Mouse (Mus musculus): Measurements from ENCODE around the gene Hmcn2. TPM values are rescaled to one million over a fixed set of nuclear protein-coding genes. Genes with fewer than 3 reads are reported as not detected.

The Hmcn2 gene
- polyA plus RNA-seq, 1 experiment from 2014 or later: 0.49 TPM

DNA sequence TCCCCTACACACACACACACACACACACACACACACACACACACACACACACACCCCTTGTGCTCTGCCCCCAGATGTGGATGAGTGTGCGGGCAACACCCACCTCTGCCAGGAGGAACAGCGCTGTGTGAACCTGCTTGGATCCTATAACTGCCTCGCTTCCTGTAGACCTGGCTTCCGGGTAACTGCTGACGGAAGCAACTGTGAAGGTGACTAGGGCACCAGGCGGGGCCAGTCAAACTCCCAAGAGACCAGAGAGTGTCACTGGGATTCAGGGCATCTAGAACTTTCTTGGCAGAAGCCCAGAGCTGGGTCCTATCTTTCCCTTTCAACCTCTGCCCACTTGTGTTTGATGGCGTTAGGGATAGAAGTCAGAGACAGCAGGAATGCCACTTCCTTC, 141.2 kb downstream of the Hmcn2 start:
- Histone ChIP-seq H3K4me2 (no peak overlapping the region), H3K9me3 (replicated peaks) (no peaks in the 10 kb centered on the region), H3K4me3 (no peak overlapping the region), H3K4me1 (replicated peaks) (peaks cover 60% of the 10 kb centered on the region), H3K36me3 (no peaks in the 10 kb centered on the region), H3K27ac (ENCODE audit: poor library complexity, severe bottlenecking) (no peak overlapping the region), H3K27me3 (replicated peaks) (peaks cover 44% of the 10 kb centered on the region), H3K9ac (no peak overlapping the region)
- ATAC-seq (ENCODE audit: insufficient number of reproducible peaks, low FRiP score): no peak
- 77% methylated on average over 7 of the region's 7 CpGs for WGBS

DNA sequence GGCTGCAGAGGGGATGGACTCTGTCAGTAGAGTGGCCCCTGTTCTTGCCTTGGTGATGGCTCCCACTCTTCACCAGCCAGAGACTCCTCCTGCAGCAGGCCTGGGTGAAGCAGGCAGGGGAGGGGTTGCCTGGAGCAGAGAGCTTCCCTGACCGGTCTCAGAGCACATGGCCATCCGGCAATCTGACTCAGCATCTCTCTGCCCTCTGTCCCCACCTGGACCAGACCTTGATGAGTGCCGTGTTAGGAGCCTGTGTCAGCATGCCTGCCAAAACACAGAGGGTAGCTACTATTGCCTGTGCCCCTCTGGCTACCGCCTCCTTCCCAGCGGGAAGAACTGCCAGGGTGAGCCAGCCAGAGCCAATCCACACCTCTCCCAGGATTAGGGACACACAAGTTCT, 144.2 kb downstream of the Hmcn2 start:
- ATAC-seq (ENCODE audit: insufficient number of reproducible peaks, low FRiP score): no peak; the same call in 1 of the 2 replicates
- Histone ChIP-seq H3K36me3 (no peaks in the 10 kb centered on the region), H3K4me1 (replicated peaks) (peaks cover 42% of the 10 kb centered on the region), H3K4me3 (no peak overlapping the region), H3K9ac (no peak overlapping the region), H3K27ac (ENCODE audit: poor library complexity, severe bottlenecking) (no peak overlapping the region), H3K27me3 (replicated peaks) (peaks cover 65% of the 10 kb centered on the region), H3K4me2 (no peak overlapping the region), H3K9me3 (replicated peaks) (no peaks in the 10 kb centered on the region)
- 36% methylated on average over 5 of the region's 5 CpGs for WGBS

DNA sequence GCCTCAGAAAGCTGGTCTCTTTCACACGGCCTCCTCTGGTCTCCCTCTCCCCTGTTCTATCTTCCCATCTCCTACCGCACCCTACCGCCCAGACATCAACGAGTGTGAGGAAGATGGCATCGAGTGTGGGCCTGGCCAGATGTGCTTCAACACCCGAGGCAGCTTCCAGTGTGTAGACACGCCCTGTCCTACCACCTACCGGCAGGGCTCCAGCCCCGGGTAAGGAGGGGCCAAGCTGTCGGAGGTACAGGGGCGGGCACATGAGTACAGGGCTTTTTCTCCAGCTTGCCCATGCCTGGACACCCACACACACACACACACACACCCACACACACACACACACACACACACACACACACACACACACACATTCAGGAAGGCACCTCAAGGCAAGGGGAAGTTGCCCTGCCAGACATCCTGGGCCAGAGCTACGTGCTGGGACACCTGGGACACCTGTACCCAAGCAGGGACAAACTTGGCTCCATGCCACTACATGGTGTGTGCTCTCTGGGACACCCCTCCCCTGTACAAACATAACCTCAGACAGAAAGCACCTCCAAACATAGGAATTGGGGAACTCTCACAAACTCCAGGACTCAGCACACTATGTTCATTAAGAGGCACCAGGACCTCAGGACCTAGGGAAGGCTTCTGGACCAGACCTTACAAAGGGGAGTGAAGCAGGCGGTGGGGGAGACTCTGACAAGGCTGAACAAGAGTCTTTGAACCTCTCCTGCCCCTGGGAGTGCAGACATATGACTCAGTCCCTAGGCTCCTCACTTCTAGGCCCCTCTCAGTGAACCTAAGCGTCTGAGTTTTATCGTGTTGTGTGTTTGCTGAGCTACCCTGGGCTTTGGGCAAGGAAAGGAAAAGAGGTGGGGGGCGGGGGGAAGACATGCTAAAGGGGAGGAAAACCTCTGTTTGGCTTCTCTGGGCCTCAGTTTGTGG, 145.0 kb downstream of the Hmcn2 start:
- Histone ChIP-seq H3K27ac (ENCODE audit: poor library complexity, severe bottlenecking) (no peak overlapping the region), H3K36me3 (no peaks in the 10 kb centered on the region), H3K27me3 (replicated peaks) (peaks cover 71% of the 10 kb centered on the region), H3K4me3 (peak overlapping the region; percentile 46; the same call in 1 of the 2 replicates), H3K4me1 (replicated peaks) (peaks cover 34% of the 10 kb centered on the region), H3K9me3 (replicated peaks) (no peaks in the 10 kb centered on the region), H3K9ac (no peak overlapping the region), H3K4me2 (peak overlapping the region; percentile 74)
- peak; percentile 23; the same call in 1 of the 2 replicates for ATAC-seq (ENCODE audit: insufficient number of reproducible peaks, low FRiP score)
- WGBS: 33% methylated on average over 16 of the region's 16 CpGs

DNA sequence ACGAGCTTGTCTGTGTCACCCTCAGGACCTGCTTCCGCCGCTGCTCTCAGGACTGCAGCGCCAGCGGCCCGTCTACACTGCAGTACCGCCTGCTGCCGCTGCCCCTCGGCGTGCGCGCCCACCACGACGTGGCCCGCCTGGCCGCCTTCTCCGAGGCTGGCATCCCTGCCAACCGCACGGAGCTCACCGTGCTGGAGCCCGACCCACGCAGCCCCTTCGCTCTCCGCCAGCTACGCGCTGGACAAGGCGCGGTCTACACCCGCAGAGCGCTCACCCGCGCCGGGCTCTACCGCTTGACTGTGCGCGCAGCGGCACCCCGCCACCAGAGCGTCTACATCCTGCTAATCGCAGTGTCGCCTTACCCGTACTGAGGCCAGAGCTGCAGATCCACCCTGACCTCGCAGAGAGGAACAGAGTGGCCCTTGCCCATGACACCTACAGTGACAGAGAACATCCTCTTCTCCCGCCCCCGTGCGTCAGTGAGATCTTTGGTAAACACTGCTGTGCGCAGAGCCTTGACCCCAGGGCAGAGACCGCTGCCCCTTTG, 145.9 kb downstream of the Hmcn2 start:
- Histone ChIP-seq H3K4me2 (peak overlapping the region; percentile 74), H3K9ac (peak overlapping the region; percentile 52), H3K9me3 (replicated peaks) (no peaks in the 10 kb centered on the region), H3K27ac (ENCODE audit: poor library complexity, severe bottlenecking) (no peak overlapping the region), H3K4me1 (replicated peaks) (peaks cover 26% of the 10 kb centered on the region), H3K27me3 (replicated peaks) (peaks cover 79% of the 10 kb centered on the region), H3K36me3 (no peaks in the 10 kb centered on the region), H3K4me3 (peak overlapping the region; percentile 46)
- under 1% methylated on average over 46 of the region's 48 CpGs for WGBS
- ATAC-seq (ENCODE audit: insufficient number of reproducible peaks, low FRiP score): 0 out of 2 replicates have a peak, but pooled peaks have one; percentile 38

DNA sequence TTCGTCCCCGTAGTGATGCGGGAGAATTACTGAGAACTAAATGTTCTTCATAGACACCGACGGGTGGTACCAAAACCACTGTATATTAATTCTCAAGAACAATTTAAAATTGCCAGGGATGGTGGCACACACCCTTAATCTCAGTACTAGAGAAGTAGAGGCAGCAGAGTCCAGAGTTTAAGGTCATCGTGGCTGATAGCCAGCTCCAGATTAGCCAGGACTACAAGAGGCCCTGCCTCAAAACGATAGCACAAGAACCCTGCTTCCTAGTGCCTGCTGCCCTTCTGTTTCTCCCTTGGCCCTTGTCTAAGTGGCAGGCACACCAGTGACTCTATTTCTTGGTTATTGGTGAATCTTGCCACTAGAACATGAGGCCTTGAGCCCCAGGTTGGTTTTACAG, 146.7 kb downstream of the Hmcn2 start:
- no peak for ATAC-seq (ENCODE audit: insufficient number of reproducible peaks, low FRiP score)
- WGBS: 65% methylated on average over 7 of the region's 7 CpGs
- no peak overlapping the region for H3K4me3 ChIP-seq
- no peak overlapping the region for H3K27ac ChIP-seq (ENCODE audit: poor library complexity, severe bottlenecking)
- peaks cover 18% of the 10 kb centered on the region for H3K4me1 ChIP-seq (replicated peaks)
- H3K9me3 ChIP-seq (replicated peaks): no peaks in the 10 kb centered on the region
- H3K9ac ChIP-seq: no peak overlapping the region
- no peaks in the 10 kb centered on the region for H3K36me3 ChIP-seq
- no peak overlapping the region for H3K4me2 ChIP-seq
- peaks cover 80% of the 10 kb centered on the region for H3K27me3 ChIP-seq (replicated peaks)

DNA sequence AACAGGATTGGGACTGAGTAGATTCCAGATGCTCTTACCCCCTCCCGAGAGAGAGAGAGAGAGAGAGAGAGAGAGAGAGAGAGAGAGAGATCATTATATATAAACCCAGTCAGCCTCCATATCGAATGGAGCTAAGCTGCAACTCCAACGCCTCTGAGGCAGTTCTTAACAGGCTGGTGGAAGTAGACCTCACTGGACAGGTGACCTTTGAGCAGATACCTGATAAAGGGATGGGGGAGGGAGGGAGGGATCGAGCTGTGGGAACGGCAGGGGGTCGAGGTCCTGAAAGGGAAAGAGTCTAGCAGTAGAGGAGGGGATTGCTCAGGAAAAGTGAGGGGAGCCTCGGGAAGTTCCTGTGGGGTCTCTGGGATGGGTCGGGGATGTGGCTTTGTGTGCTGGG, 147.8 kb downstream of the Hmcn2 start:
- Histone ChIP-seq H3K9ac (no peak overlapping the region), H3K9me3 (replicated peaks) (no peaks in the 10 kb centered on the region), H3K4me3 (no peak overlapping the region), H3K4me2 (no peak overlapping the region), H3K36me3 (no peaks in the 10 kb centered on the region), H3K27me3 (replicated peaks) (peaks cover 77% of the 10 kb centered on the region), H3K27ac (ENCODE audit: poor library complexity, severe bottlenecking) (no peak overlapping the region), H3K4me1 (replicated peaks) (peaks cover 17% of the 10 kb centered on the region)
- no peak for ATAC-seq (ENCODE audit: insufficient number of reproducible peaks, low FRiP score)
- WGBS: 32% methylated on average over 8 of the region's 8 CpGs

DNA sequence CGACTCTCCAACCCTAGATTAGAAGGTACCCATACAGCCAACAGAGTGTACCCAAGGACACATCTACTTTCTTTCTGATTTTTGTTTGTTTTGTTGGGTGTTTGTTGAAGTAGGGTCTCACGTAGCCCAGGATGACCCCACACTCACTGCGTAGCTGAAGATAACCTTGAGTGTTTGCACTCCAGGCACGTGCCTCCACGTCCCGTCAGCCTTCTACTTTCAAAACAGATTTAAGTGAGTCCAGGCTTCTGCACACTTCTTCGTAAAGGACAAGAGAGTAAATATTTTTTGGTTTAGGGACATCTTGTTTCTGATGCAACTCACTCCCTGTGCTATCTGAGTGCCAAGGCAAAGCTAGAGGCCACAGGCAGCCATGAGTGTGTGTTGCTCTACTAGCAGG, 149.0 kb downstream of the Hmcn2 start:
- Histone ChIP-seq H3K4me3 (no peak overlapping the region), H3K9ac (no peak overlapping the region), H3K4me1 (replicated peaks) (peaks cover 17% of the 10 kb centered on the region), H3K4me2 (no peak overlapping the region), H3K36me3 (no peaks in the 10 kb centered on the region), H3K27ac (ENCODE audit: poor library complexity, severe bottlenecking) (no peak overlapping the region), H3K27me3 (replicated peaks) (peaks cover 73% of the 10 kb centered on the region), H3K9me3 (replicated peaks) (no peaks in the 10 kb centered on the region)
- 81% methylated on average over 7 of the region's 7 CpGs for whole genome bisulfite sequencing
- no peak for ATAC-seq (ENCODE audit: insufficient number of reproducible peaks, low FRiP score)

DNA sequence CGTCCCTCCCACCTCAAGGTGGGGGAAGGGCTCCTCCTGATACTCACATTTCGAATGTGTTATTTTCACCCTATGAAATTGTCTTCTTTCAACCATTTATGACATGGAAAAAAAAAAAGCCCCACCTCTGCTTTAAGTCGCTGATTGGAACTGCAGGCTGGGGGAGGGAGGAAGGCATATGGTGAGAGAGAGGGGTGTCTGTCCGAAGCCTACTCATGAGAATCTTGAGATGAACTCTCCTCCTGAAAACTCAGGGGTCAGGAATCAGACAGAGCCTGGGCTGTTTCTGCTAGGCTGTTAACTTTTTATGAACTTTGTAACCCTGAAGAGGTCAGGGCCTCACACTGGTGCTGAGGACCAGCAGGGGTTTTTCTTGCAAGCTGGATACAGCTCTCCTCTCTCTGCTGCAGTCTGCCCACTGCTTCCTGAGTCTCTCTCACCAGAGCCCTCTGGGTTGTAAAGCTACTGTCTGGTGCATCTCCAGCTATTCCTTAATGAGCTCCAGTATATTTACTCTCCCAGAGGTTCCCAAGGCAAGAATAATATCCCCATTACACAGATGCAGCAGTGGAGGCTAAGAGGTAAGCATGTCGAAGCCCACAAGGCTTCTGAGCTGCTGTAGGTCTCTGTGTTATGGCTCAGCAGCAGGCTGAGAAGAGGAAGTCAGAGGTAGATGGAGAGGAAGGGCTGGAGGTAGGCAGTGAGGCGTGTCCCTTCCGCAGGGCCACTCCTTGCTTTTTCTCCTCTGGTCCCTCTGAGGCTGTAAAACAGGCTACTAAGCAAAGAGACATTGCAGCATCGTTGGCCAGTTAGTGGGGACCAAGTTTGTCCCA, 149.7 kb downstream of the Hmcn2 start:
- Histone ChIP-seq H3K4me3 (no peak overlapping the region), H3K4me2 (no peak overlapping the region), H3K27ac (ENCODE audit: poor library complexity, severe bottlenecking) (no peak overlapping the region), H3K9me3 (replicated peaks) (no peaks in the 10 kb centered on the region), H3K4me1 (replicated peaks) (peaks cover 16% of the 10 kb centered on the region), H3K36me3 (no peaks in the 10 kb centered on the region), H3K27me3 (replicated peaks) (peaks cover 73% of the 10 kb centered on the region), H3K9ac (no peak overlapping the region)
- WGBS: 51% methylated on average over 8 of the region's 8 CpGs
- no peak for ATAC-seq (ENCODE audit: insufficient number of reproducible peaks, low FRiP score)

DNA sequence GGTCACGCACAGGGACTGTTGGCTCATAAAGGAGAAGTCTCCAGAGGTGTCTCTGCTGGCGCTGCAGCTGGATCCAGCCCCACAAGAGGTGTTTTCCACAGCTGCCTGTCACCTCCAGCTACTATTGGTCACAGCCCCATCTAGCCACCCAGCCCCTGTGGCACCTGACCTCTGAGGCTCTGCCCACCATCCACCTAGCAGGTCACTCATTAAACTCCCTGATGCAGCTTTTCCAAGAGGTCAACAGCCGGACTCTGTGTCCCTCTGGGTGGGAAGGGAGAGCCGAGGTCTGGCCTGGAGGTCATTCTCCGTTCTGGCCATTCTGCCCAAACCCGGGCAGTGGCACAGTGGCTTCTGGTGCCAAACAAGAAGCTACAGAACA, 150.3 kb downstream of the Hmcn2 start:
- H3K4me3 ChIP-seq: no peak overlapping the region
- ATAC-seq (ENCODE audit: insufficient number of reproducible peaks, low FRiP score): no peak
- H3K4me1 ChIP-seq (replicated peaks): peaks cover 10% of the 10 kb centered on the region
- H3K27me3 ChIP-seq (replicated peaks): peaks cover 73% of the 10 kb centered on the region
- 76% methylated on average over 6 of the region's 6 CpGs for WGBS
- no peak overlapping the region for H3K4me2 ChIP-seq
- no peaks in the 10 kb centered on the region for H3K36me3 ChIP-seq
- no peak overlapping the region for H3K27ac ChIP-seq (ENCODE audit: poor library complexity, severe bottlenecking)
- H3K9ac ChIP-seq: no peak overlapping the region
- H3K9me3 ChIP-seq (replicated peaks): no peaks in the 10 kb centered on the region

DNA sequence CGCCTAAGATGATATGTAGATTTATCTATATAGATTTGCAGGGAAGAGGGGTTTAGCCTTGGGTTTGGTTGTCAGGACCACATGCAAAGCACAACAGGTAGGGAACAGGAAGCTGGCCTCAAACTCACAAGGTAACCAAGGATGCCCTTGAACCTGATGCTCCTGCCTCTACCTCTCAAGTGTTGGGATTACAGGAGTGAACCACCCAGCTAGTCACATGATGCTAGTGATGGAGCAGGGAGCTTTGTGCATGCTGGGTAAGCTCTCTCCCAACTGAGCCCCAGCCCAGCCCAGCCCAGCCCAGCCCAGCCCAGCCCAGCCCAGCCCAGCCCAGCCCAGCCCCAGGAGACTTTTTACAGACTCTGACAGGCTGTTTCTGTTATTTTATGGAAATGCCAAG, 153.2 kb downstream of the Hmcn2 start:
- peaks cover 71% of the 10 kb centered on the region for H3K27me3 ChIP-seq (replicated peaks)

DNA sequence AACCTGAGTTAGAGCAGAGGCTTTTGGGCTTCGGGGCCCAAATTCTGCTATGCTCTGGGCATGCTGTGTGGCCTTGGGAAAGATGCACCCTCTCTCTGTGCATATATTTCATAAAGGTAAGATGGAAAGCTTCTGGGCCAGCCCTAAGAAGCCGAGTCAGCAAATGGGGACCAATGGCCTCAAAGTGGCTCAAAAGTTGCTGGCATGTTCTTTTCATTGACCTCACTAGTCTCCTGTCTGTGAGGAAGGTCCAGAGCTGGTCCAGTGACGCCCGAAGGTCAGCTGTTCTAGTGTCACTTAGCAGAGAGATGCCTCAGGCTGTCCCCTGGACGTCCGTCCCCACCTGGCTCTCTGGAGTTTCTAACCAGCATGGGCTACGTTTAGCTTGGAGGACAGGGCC, 154.6 kb downstream of the Hmcn2 start:
- Histone ChIP-seq H3K4me2 (no peak overlapping the region), H3K4me1 (replicated peaks) (peaks cover 14% of the 10 kb centered on the region), H3K27ac (ENCODE audit: poor library complexity, severe bottlenecking) (no peak overlapping the region), H3K27me3 (replicated peaks) (peaks cover 60% of the 10 kb centered on the region), H3K9ac (no peak overlapping the region), H3K9me3 (replicated peaks) (no peaks in the 10 kb centered on the region), H3K4me3 (no peak overlapping the region), H3K36me3 (no peaks in the 10 kb centered on the region)
- ATAC-seq (ENCODE audit: insufficient number of reproducible peaks, low FRiP score): no peak
- WGBS: 75% methylated on average over 7 of the region's 7 CpGs

More for the DNA sequence above, 153.2 kb downstream of the Hmcn2 start:
- Histone ChIP-seq H3K36me3 (no peaks in the 10 kb centered on the region), H3K4me2 (no peak overlapping the region), H3K9me3 (replicated peaks) (no peaks in the 10 kb centered on the region), H3K4me3 (no peak overlapping the region), H3K27ac (ENCODE audit: poor library complexity, severe bottlenecking) (no peak overlapping the region), H3K9ac (no peak overlapping the region), H3K4me1 (replicated peaks) (peaks cover 14% of the 10 kb centered on the region)
- 77% methylated on average over 1 of the region's 1 CpGs for WGBS
- no peak for ATAC-seq (ENCODE audit: insufficient number of reproducible peaks, low FRiP score)
